In genomic region chr3:119067221-119067620, GRCm38 (mm10) we compare ENCODE assay signal across 32 mouse cellular contexts.
DNase-seq lines count a peak whose midpoint lies in the region; ATAC-seq lines count a peak whose summit lies in the region.
"Had no signal": no experiment of that assay in that cellular context is flagged by ENCODE, and none has a peak within 500 bp of the region (broad histone marks: within the 10 kb centered on the region; RNA-seq: fewer than 3 reads in every experiment).

No protein-coding gene starts in this region.

- WGBS in forebrain, embryonic 16.5 days = 31% methylated on average over 9 of the region's 9 CpGs
- 88% methylated on average over 9 of the region's 9 CpGs for WGBS in forebrain, embryonic 10.5 days
- WGBS in midbrain, embryonic 10.5 days = 89% methylated on average over 9 of the region's 9 CpGs

- H3K4me1 ChIP-seq in forebrain, embryonic 16.5 days (replicated peaks; ENCODE audit: control insufficient read depth, insufficient read depth, low read length) = peaks cover 10% of the 10 kb centered on the region
- peaks cover 19% of the 10 kb centered on the region for H3K4me1 ChIP-seq in forebrain, embryonic 10.5 days
- peaks cover 6% of the 10 kb centered on the region; the same call in 1 of the 2 replicates for H3K4me1 ChIP-seq in midbrain, embryonic 10.5 days
- H3K4me1 ChIP-seq: embryonic facial prominence, embryonic 13.5 days; heart, embryonic 12.5 days; midbrain, embryonic 15.5 days had no signal

- DNase-seq in forebrain, embryonic 10.5 days (ENCODE audit: extremely low spot score, low spot score) = no peak
- peak; percentile 37 for DNase-seq in right cerebral cortex, adult 18-20 months
- DNase-seq in right cerebral cortex, postnatal 4 days = no peak
- peak; percentile 20 to 63 for DNase-seq in left cerebral cortex, postnatal 25 days (ENCODE audit: low spot score in 2 of 2)
- DNase-seq in right cerebral cortex, postnatal 36 days (ENCODE audit: low spot score in 2 of 2) = peak; percentile 14 to 17
- no peak for DNase-seq in midbrain, embryonic 10.5 days (ENCODE audit: low spot score)
- no peak for DNase-seq in adrenal gland, postnatal 36 days
- DNase-seq: adrenal gland, postnatal 25 days; cerebellum, adult 8-10 months; embryo, embryonic 11 days; gastrocnemius, adult 2 months; gastrocnemius, postnatal 36 days; heart, adult 2 months; heart, postnatal 4 days; kidney, adult 8-10 months; kidney, postnatal 10 days; layer of hippocampus, postnatal 36 days; liver; lung, adult 2 months; lung, postnatal 10 days; thymus, adult 2 months had no signal

- 0 out of 2 replicates have a peak overlapping the region, but pooled peaks have one; percentile 5 for H3K4me2 ChIP-seq in forebrain, embryonic 16.5 days (ENCODE audit: low read length)
- H3K4me2 ChIP-seq: embryonic facial prominence, embryonic 13.5 days; heart, embryonic 12.5 days; hindbrain, embryonic 13.5 days; midbrain, embryonic 15.5 days; neural tube, embryonic 15.5 days had no signal

- no peak for ATAC-seq in forebrain, embryonic 16.5 days
- ATAC-seq: CD4-positive, CD25-positive, alpha-beta regulatory T cell, adult 4 months; intestine, embryonic 16.5 days; midbrain, embryonic 15.5 days had no signal

- H3K36me3 ChIP-seq in forebrain, embryonic 16.5 days (ENCODE audit: control insufficient read depth, insufficient read depth) = no peaks in the 10 kb centered on the region
- H3K36me3 ChIP-seq in forebrain, embryonic 10.5 days (replicated peaks) = no peaks in the 10 kb centered on the region
- H3K36me3 ChIP-seq in midbrain, embryonic 10.5 days = no peaks in the 10 kb centered on the region
- H3K36me3 ChIP-seq: embryonic facial prominence, embryonic 13.5 days; heart, embryonic 12.5 days; hindbrain, embryonic 13.5 days; midbrain, embryonic 15.5 days; neural tube, embryonic 15.5 days had no signal

- H3K27ac ChIP-seq in forebrain, embryonic 16.5 days (ENCODE audit: low read length) = no peak overlapping the region
- H3K27ac ChIP-seq in forebrain, embryonic 10.5 days = no peak overlapping the region
- no peak overlapping the region for H3K27ac ChIP-seq in midbrain, embryonic 10.5 days (replicated peaks)
- H3K27ac ChIP-seq: embryonic facial prominence, embryonic 13.5 days; gastrocnemius, adult 2 months; heart, adult 2 months; hindbrain, embryonic 13.5 days; liver, embryonic 14.5 days; midbrain, embryonic 15.5 days; neural tube, embryonic 15.5 days; stomach, postnatal 0 days had no signal

- intact Hi-C loops in left cerebral cortex, postnatal 25 days (cut with DNase I) = no loop called here

- 0 out of 2 replicates have a peak, but pooled peaks cover 3% of the 10 kb centered on the region for H3K27me3 ChIP-seq in forebrain, embryonic 16.5 days (replicated peaks; ENCODE audit: control insufficient read depth, insufficient read depth, low read length)
- peaks cover 7% of the 10 kb centered on the region; the same call in 1 of the 2 replicates for H3K27me3 ChIP-seq in forebrain, embryonic 10.5 days (ENCODE audit: poor library complexity, severe bottlenecking)
- no peaks in the 10 kb centered on the region for H3K27me3 ChIP-seq in midbrain, embryonic 10.5 days (ENCODE audit: low read depth, poor library complexity, severe bottlenecking)
- H3K27me3 ChIP-seq: embryonic facial prominence, embryonic 13.5 days; heart, embryonic 12.5 days; hindbrain, embryonic 13.5 days; midbrain, embryonic 15.5 days; neural tube, embryonic 15.5 days had no signal

- H3K9ac ChIP-seq in forebrain, embryonic 16.5 days (replicated peaks; ENCODE audit: low read depth, low read length) = no peak overlapping the region
- H3K9ac ChIP-seq: embryonic facial prominence, embryonic 13.5 days; heart, embryonic 12.5 days; hindbrain, embryonic 13.5 days; liver, embryonic 14.5 days; midbrain, embryonic 15.5 days; neural tube, embryonic 15.5 days had no signal

- H3K4me3 ChIP-seq in forebrain, embryonic 16.5 days (replicated peaks; ENCODE audit: low read length) = no peak overlapping the region
- no peak overlapping the region for H3K4me3 ChIP-seq in forebrain, embryonic 10.5 days
- H3K4me3 ChIP-seq in midbrain, embryonic 10.5 days = no peak overlapping the region
- H3K4me3 ChIP-seq: embryonic facial prominence, embryonic 13.5 days; erythroblast, embryonic 14.5 days; gastrocnemius, adult 2 months; heart, adult 2 months; heart, embryonic 12.5 days; hindbrain, embryonic 13.5 days; midbrain, embryonic 15.5 days; neural tube, embryonic 15.5 days had no signal

- H3K9me3 ChIP-seq in forebrain, embryonic 16.5 days (ENCODE audit: control insufficient read depth, low read length) = no peaks in the 10 kb centered on the region
- no peaks in the 10 kb centered on the region for H3K9me3 ChIP-seq in forebrain, embryonic 10.5 days
- no peaks in the 10 kb centered on the region for H3K9me3 ChIP-seq in midbrain, embryonic 10.5 days (replicated peaks)
- H3K9me3 ChIP-seq: embryonic facial prominence, embryonic 13.5 days; heart, embryonic 12.5 days; hindbrain, embryonic 13.5 days; midbrain, embryonic 15.5 days; neural tube, embryonic 15.5 days had no signal

Comparison
In these comparisons a context has a peak if more than half of its experiments do, and no peak if none do; other contexts are left out.
1. DNase-seq: peak in right cerebral cortex, adult 18-20 months (single experiment), left cerebral cortex, postnatal 25 days (2 of 2) and right cerebral cortex, postnatal 36 days (2 of 2); none in forebrain, embryonic 10.5 days (single experiment), right cerebral cortex, postnatal 4 days (single experiment), midbrain, embryonic 10.5 days (single experiment) and adrenal gland, postnatal 36 days (0 of 2).